Mouse (Mus musculus): Measurements from ENCODE around the gene Tcl1b3. TPM values are rescaled to one million over a fixed set of nuclear protein-coding genes. Genes with fewer than 3 reads are reported as not detected.

Gene Tcl1b3
- total RNA-seq, 2 experiments from 2014 or later = not detected

GRCm38 (mm10) chr12:105222601-105223319 is 31.9 kb downstream of the Tcl1b3 start, which contains the start of gene Tcl1:
TSS of gene Tcl1 (minus strand) at chr12:105222793.
- no peak for DNase-seq (ENCODE audit: low spot score)
- intact Hi-C loops (cut with DNase I) = no loop called here

GRCm38 (mm10) chr12:105224621-105225320 is 33.9 kb downstream of the Tcl1b3 start:
- DNase-seq (ENCODE audit: low spot score) = no peak
- intact Hi-C loops (cut with DNase I) = no loop called here

- intact Hi-C loops (cut with DNase I) = no loop called here
- no peak for DNase-seq (ENCODE audit: low spot score)
These were observed 43.5 kb downstream of the Tcl1b3 start for GRCm38 (mm10) chr12:105234362-105234761.

GRCm38 (mm10) chr12:105235091-105235490 is 44.2 kb downstream of the Tcl1b3 start:
- intact Hi-C loops (cut with DNase I) = no loop called here
- no peak for DNase-seq (ENCODE audit: low spot score)

GRCm38 (mm10) chr12:105239060-105239459 is 48.2 kb downstream of the Tcl1b3 start:
- DNase-seq (ENCODE audit: low spot score) = no peak
- intact Hi-C loops (cut with DNase I) = no loop called here

Other genes with a start within 250 kb of the Tcl1b3 start
- 1 to 10 TPM; 6.2 to 7.1 TPM for gene Syne3, start 181.2 kb upstream of the Tcl1b3 start, total RNA-seq (2021)
- 10 to 100 TPM; 95.9 to 99.0 TPM for gene Glrx5, start 158.4 kb upstream of the Tcl1b3 start, total RNA-seq (2021)
- not detected for gene Tcl1b2, start 45.0 kb upstream of the Tcl1b3 start, total RNA-seq (2021)
- not detected for gene Tcl1b1, start 31.4 kb upstream of the Tcl1b3 start, total RNA-seq (2021)
- not detected for gene Tcl1b5, start 14.7 kb upstream of the Tcl1b3 start, total RNA-seq (2021)
- not detected for gene Tcl1b4, start 10.9 kb downstream of the Tcl1b3 start, total RNA-seq (2021)
- gene Tcl1, start 31.8 kb downstream of the Tcl1b3 start, total RNA-seq (2021) = not detected
- gene Tunar, start 142.8 kb downstream of the Tcl1b3 start, total RNA-seq (2021) = not detected

Data from heart, postnatal 25 days (tissue).